8 mouse cellular contexts compared by ENCODE assay signal in the genomic region with DNA sequence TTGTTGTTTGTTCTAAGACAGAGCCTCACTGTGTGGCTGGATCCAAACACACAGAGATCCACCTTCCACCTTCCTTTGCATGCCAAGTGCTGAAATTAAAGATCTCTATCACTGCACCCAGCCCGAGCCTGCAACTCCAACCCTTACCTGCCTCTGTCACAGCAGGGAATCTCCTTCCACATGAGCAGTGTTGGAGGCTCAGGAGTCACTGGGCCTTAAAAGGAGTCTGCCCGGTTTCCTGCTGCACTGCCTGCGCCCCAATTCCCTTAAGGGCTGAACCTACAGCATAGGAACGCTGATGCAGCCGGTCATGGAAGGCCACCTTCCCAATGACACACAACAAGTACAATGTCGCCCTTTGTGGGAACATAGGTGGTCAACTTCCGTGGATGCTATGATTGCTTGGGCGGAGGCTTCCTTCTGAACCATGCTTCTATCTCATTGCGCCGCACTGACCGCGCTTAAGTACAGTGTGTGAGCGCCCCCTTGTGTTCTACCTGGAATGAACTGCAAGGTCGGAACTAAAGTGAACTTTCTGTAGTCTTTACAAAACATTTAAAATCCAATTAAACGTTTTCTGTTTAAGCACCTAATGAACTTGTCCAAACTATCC. TPM values are rescaled to one million over a fixed set of nuclear protein-coding genes. Genes with fewer than 3 reads are reported as not detected.
A peak's percentile ranks its signal among the peaks of the same experiment; 100 is the strongest.
DNase-seq lines count a peak whose midpoint lies in the region; ATAC-seq and TF ChIP-seq lines count a peak whose summit lies in the region.

No protein-coding gene starts in this region.

- no peaks in the 10 kb centered on the region for H3K36me3 ChIP-seq in hindbrain, postnatal 0 days (ENCODE audit: insufficient read depth, low read length)

- peak; percentile 75 for ATAC-seq in hindbrain, postnatal 0 days
- peak; percentile 81 for ATAC-seq in megakaryocyte progenitor cell, adult 5-6 weeks (replicated peaks; ENCODE audit: poor library complexity)

- H3K9me3 ChIP-seq in hindbrain, postnatal 0 days (ENCODE audit: low read length) = no peaks in the 10 kb centered on the region

- peak; percentile 88 for TF ChIP-seq CTCF in gastrocnemius, adult 2 months (IDR thresholded peaks at IDR 0.05)
- TF ChIP-seq CTCF in hindbrain, postnatal 0 days (IDR thresholded peaks at IDR 0.05; ENCODE audit: low read depth) = peak; percentile 87

- 0 out of 2 replicates have a peak overlapping the region, but pooled peaks have one; percentile 17 for H3K4me3 ChIP-seq in gastrocnemius, adult 2 months
- H3K4me3 ChIP-seq in hindbrain, postnatal 0 days (ENCODE audit: low read length) = 0 out of 2 replicates have a peak overlapping the region, but pooled peaks have one; percentile 11

- H3K4me1 ChIP-seq in hindbrain, postnatal 0 days (ENCODE audit: insufficient read depth, low read length) = no peaks in the 10 kb centered on the region

- no peak overlapping the region for H3K27ac ChIP-seq in gastrocnemius, adult 2 months
- H3K27ac ChIP-seq in hindbrain, postnatal 0 days = no peak overlapping the region

- peak; percentile 91 for DNase-seq in ZHBTc4 (ENCODE audit: low read depth, low spot score)
- DNase-seq in cerebellum, postnatal 36 days = peak; percentile 72 to 82
- DNase-seq in gastrocnemius, adult 2 months = peak; percentile 76
- peak; percentile 91 for DNase-seq in hindbrain, postnatal 0 days (ENCODE audit: low spot score)
- peak; percentile 51 for DNase-seq in left cerebral cortex, adult 11 months (ENCODE audit: low spot score)
- peak; percentile 83 for DNase-seq in right cerebral cortex, postnatal 14 days
- DNase-seq in urinary bladder, postnatal 4 days (ENCODE audit: low spot score in 2 of 2) = peak; percentile 58 to 81

- H3K9ac ChIP-seq in hindbrain, postnatal 0 days (replicated peaks; ENCODE audit: low read length) = no peak overlapping the region

- 9% methylated on average over 15 of the region's 15 CpGs for WGBS in hindbrain, postnatal 0 days

- no peaks in the 10 kb centered on the region for H3K27me3 ChIP-seq in hindbrain, postnatal 0 days (ENCODE audit: insufficient read depth, low read length)

- peak overlapping the region; percentile 44 for H3K4me2 ChIP-seq in hindbrain, postnatal 0 days (ENCODE audit: low read depth, low read length)

- intact Hi-C loops in gastrocnemius, adult 2 months (cut with DNase I) = loop anchor here (2.0 to 5.0 kb wide), 3 partner anchors 137 to 635 kb away; no protein-coding TSS in a partner anchor

RNA-seq across cellular contexts. Expression of a gene that starts 49.5 kb away (rescaled TPM):
- total RNA-seq in gastrocnemius, adult 2 months (2021) = under 1 TPM in 1 of 2 experiments, not detected in 1; 0.08 TPM
- total RNA-seq in hindbrain, postnatal 0 days (2014; rRNA removed) = 1.1 TPM in 2 replicates
- 0.84 and 0.90 TPM in 2 replicates for polyA plus RNA-seq in hindbrain, postnatal 0 days (2015; fragmentation: Nextera tagmentation; extraction: Ambion mirVana)
- total RNA-seq in megakaryocyte progenitor cell, adult 5-6 weeks (2015) = 3.0 and 3.2 TPM in 2 replicates
- 8.0 and 15.9 TPM in 2 replicates for total RNA-seq in megakaryocyte progenitor cell, adult 5-6 weeks (2017)

RNA-seq across cellular contexts. Expression of a gene that starts 51.7 kb away (rescaled TPM):
- total RNA-seq in gastrocnemius, adult 2 months (2021) = 10 to 100 TPM; 64.8 to 71.7 TPM
- total RNA-seq in hindbrain, postnatal 0 days (2014; rRNA removed) = 13.7 and 18.6 TPM in 2 replicates
- 3.8 and 4.1 TPM in 2 replicates for polyA plus RNA-seq in hindbrain, postnatal 0 days (2015; fragmentation: Nextera tagmentation; extraction: Ambion mirVana)
- total RNA-seq in megakaryocyte progenitor cell, adult 5-6 weeks (2015) = 52.5 and 57.9 TPM in 2 replicates
- total RNA-seq in megakaryocyte progenitor cell, adult 5-6 weeks (2017) = 27.0 and 27.4 TPM in 2 replicates
